ENCODE assay signal across 28 mouse cellular contexts in the genomic region with DNA sequence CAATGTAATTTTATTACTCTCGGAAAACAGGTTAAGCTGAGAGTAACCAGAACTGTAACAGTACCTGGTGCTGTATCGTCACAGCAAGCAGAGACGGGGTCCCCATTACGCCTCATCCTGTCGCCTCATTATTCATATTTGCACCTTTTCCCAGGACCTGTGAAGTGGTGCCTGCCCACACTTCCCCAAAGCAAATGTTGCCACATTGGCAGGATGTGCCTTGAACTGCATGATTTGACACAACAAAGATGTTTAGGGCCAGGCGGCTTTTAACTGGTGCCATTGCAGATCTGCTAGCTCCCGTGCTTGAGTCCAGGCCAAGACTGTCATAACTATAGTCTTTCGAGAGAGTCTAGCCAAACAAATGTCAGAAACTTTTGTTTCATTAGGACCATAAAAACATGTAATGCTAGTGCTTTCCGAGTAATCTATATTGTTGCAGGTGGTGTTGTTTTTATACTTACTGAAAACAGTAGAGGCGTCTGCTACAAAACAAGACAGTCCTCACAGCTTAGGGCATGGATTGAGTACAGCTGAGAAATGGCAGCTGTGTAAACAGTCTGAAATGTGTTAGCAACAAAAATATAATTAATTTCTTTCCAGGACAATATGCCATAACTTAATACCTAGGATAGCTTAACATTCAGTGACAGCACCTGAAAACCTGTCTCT.
A peak's percentile ranks its signal among the peaks of the same experiment; 100 is the strongest.
DNase-seq lines count a peak whose midpoint lies in the region; ATAC-seq and TF ChIP-seq lines count a peak whose summit lies in the region.
"Had no signal": no experiment of that assay in that cellular context is flagged by ENCODE, and none has a peak within 500 bp of the region (broad histone marks: within the 10 kb centered on the region; RNA-seq: fewer than 3 reads in every experiment).

No protein-coding gene starts in this region.

- no peaks in the 10 kb centered on the region for H3K27me3 ChIP-seq in forebrain, embryonic 13.5 days
- no peaks in the 10 kb centered on the region for H3K27me3 ChIP-seq in forebrain, embryonic 11.5 days (ENCODE audit: control insufficient read depth, insufficient read depth, low read length)
- no peaks in the 10 kb centered on the region for H3K27me3 ChIP-seq in lung, embryonic 14.5 days (ENCODE audit: insufficient read depth, low read length)
- H3K27me3 ChIP-seq in liver, embryonic 12.5 days (replicated peaks), result no peaks in the 10 kb centered on the region
- H3K27me3 ChIP-seq: CH12.LX; embryonic facial prominence, embryonic 12.5 days; heart, embryonic 15.5 days; limb, embryonic 15.5 days; lung, embryonic 15.5 days; neural tube, embryonic 12.5 days had no signal

- ATAC-seq in forebrain, embryonic 13.5 days, result peak; percentile 57; the same call in 1 of the 2 replicates
- no peak for ATAC-seq in forebrain, embryonic 11.5 days (replicated peaks; ENCODE audit: low FRiP score)
- ATAC-seq in lung, embryonic 14.5 days (ENCODE audit: insufficient read depth), result no peak
- no peak for ATAC-seq in liver, embryonic 12.5 days
- ATAC-seq: activated CD4-positive, CD25-positive, alpha-beta regulatory T cell, adult 4 months; hindbrain, embryonic 16.5 days; midbrain, embryonic 16.5 days had no signal

- TF ChIP-seq POLR2A in lung, adult 2 months (IDR thresholded peaks at IDR 0.05; ENCODE audit: borderline replicate concordance, extremely low read depth, low read depth, low read length), result no peak

- no peak for TF ChIP-seq CTCF in lung, embryonic 14.5 days (IDR thresholded peaks at IDR 0.05; ENCODE audit: low read depth)
- no peak for TF ChIP-seq CTCF in lung, adult 2 months (IDR thresholded peaks at IDR 0.05; ENCODE audit: insufficient read depth, low read length)

- no peak overlapping the region for H3K27ac ChIP-seq in forebrain, embryonic 13.5 days
- H3K27ac ChIP-seq in forebrain, embryonic 11.5 days (ENCODE audit: low read depth, low read length), result no peak overlapping the region
- H3K27ac ChIP-seq in lung, embryonic 14.5 days (ENCODE audit: low read depth), result no peak overlapping the region
- H3K27ac ChIP-seq in liver, embryonic 12.5 days, result no peak overlapping the region
- H3K27ac ChIP-seq: embryonic facial prominence, embryonic 12.5 days; heart, embryonic 10.5 days; heart, embryonic 15.5 days; limb, embryonic 10.5 days; limb, embryonic 15.5 days; liver, embryonic 14.5 days; lung, embryonic 15.5 days; midbrain, embryonic 10.5 days; neural tube, embryonic 12.5 days had no signal

- H3K9ac ChIP-seq in forebrain, embryonic 13.5 days, result no peak overlapping the region
- no peak overlapping the region for H3K9ac ChIP-seq in forebrain, embryonic 11.5 days (ENCODE audit: low read length)
- no peak overlapping the region for H3K9ac ChIP-seq in lung, embryonic 14.5 days
- no peak overlapping the region for H3K9ac ChIP-seq in liver, embryonic 12.5 days
- H3K9ac ChIP-seq: embryonic facial prominence, embryonic 12.5 days; heart, embryonic 15.5 days; limb, embryonic 15.5 days; liver, embryonic 14.5 days; lung, embryonic 15.5 days; neural tube, embryonic 12.5 days had no signal

- no peaks in the 10 kb centered on the region for H3K36me3 ChIP-seq in forebrain, embryonic 13.5 days (ENCODE audit: poor library complexity, severe bottlenecking)
- no peaks in the 10 kb centered on the region for H3K36me3 ChIP-seq in forebrain, embryonic 11.5 days (ENCODE audit: control insufficient read depth, insufficient read depth, low read length)
- no peaks in the 10 kb centered on the region for H3K36me3 ChIP-seq in lung, embryonic 14.5 days (ENCODE audit: insufficient read depth)
- peaks cover 12% of the 10 kb centered on the region for H3K36me3 ChIP-seq in liver, embryonic 12.5 days
- H3K36me3 ChIP-seq: heart, embryonic 15.5 days; limb, embryonic 15.5 days; lung, embryonic 15.5 days; neural tube, embryonic 12.5 days had no signal

- H3K9me3 ChIP-seq in forebrain, embryonic 13.5 days (replicated peaks), result no peaks in the 10 kb centered on the region
- no peaks in the 10 kb centered on the region for H3K9me3 ChIP-seq in forebrain, embryonic 11.5 days (ENCODE audit: control insufficient read depth, low read length)
- H3K9me3 ChIP-seq in lung, embryonic 14.5 days (ENCODE audit: low read depth, low read length), result no peaks in the 10 kb centered on the region
- H3K9me3 ChIP-seq in liver, embryonic 12.5 days (replicated peaks), result no peaks in the 10 kb centered on the region
- H3K9me3 ChIP-seq: embryonic facial prominence, embryonic 12.5 days; heart, embryonic 10.5 days; heart, embryonic 15.5 days; limb, embryonic 10.5 days; limb, embryonic 15.5 days; lung, embryonic 15.5 days; midbrain, embryonic 10.5 days; neural tube, embryonic 12.5 days had no signal

- no peak overlapping the region for H3K4me2 ChIP-seq in forebrain, embryonic 13.5 days
- H3K4me2 ChIP-seq in forebrain, embryonic 11.5 days (ENCODE audit: low read depth, low read length, severe bottlenecking), result no peak overlapping the region
- H3K4me2 ChIP-seq in lung, embryonic 14.5 days, result no peak overlapping the region
- no peak overlapping the region for H3K4me2 ChIP-seq in liver, embryonic 12.5 days
- H3K4me2 ChIP-seq: embryonic facial prominence, embryonic 12.5 days; heart, embryonic 15.5 days; limb, embryonic 15.5 days; lung, embryonic 15.5 days; neural tube, embryonic 12.5 days had no signal

- 73% methylated on average over 10 of the region's 10 CpGs for WGBS in forebrain, embryonic 13.5 days
- 83% methylated on average over 10 of the region's 10 CpGs for WGBS in forebrain, embryonic 11.5 days
- WGBS in lung, embryonic 14.5 days, result 59% methylated on average over 10 of the region's 10 CpGs
- 75% methylated on average over 10 of the region's 10 CpGs for WGBS in lung, adult 2 months
- 84% methylated on average over 10 of the region's 10 CpGs for WGBS in liver, embryonic 12.5 days (ENCODE audit: insufficient replicate concordance)

- 0 out of 2 replicates have a peak, but pooled peaks cover 2% of the 10 kb centered on the region for H3K4me1 ChIP-seq in forebrain, embryonic 13.5 days
- H3K4me1 ChIP-seq in forebrain, embryonic 11.5 days (replicated peaks; ENCODE audit: control insufficient read depth, insufficient read depth, low read length), result no peaks in the 10 kb centered on the region
- no peaks in the 10 kb centered on the region for H3K4me1 ChIP-seq in lung, embryonic 14.5 days (ENCODE audit: insufficient read depth)
- no peaks in the 10 kb centered on the region for H3K4me1 ChIP-seq in lung, adult 2 months (ENCODE audit: control insufficient read depth, insufficient read depth, low read length)
- H3K4me1 ChIP-seq in liver, embryonic 12.5 days, result peaks cover 10% of the 10 kb centered on the region
- H3K4me1 ChIP-seq: embryonic facial prominence, embryonic 12.5 days; heart, embryonic 10.5 days; heart, embryonic 15.5 days; limb, embryonic 15.5 days; lung, embryonic 15.5 days; neural tube, embryonic 12.5 days had no signal

- H3K4me3 ChIP-seq in forebrain, embryonic 13.5 days, result no peak overlapping the region
- no peak overlapping the region for H3K4me3 ChIP-seq in forebrain, embryonic 11.5 days (ENCODE audit: low read depth, low read length)
- no peak overlapping the region for H3K4me3 ChIP-seq in lung, embryonic 14.5 days (ENCODE audit: low read depth, low read length)
- no peak overlapping the region for H3K4me3 ChIP-seq in lung, adult 2 months (replicated peaks; ENCODE audit: extremely low read depth, low read depth, low read length)
- H3K4me3 ChIP-seq in liver, embryonic 12.5 days, result no peak overlapping the region
- H3K4me3 ChIP-seq: embryonic facial prominence, embryonic 12.5 days; heart, embryonic 10.5 days; heart, embryonic 15.5 days; limb, embryonic 10.5 days; limb, embryonic 15.5 days; lung, embryonic 15.5 days; midbrain, embryonic 10.5 days; myocyte; neural tube, embryonic 12.5 days had no signal

- DNase-seq in forebrain, embryonic 11.5 days (ENCODE audit: low spot score), result no peak
- peak; percentile 5 for DNase-seq in lung, embryonic 14.5 days
- no peak for DNase-seq in lung, adult 2 months
- peak; percentile 16 for DNase-seq in fat pad, adult 2 months (ENCODE audit: extremely low read depth, low read depth, low spot score)
- DNase-seq in ovary, adult 18-20 months (ENCODE audit: low spot score), result no peak
- DNase-seq: adrenal gland, adult 2 months; cerebellum, adult 11-12 months; gastrocnemius, postnatal 25 days; heart, adult 11 months; kidney, adult 18-20 months; thymus, adult 2 months; thymus, postnatal 36 days had no signal

Comparison
In these comparisons a context has a peak if more than half of its experiments do, and no peak if none do; other contexts are left out.
1. DNase-seq: peak in lung, embryonic 14.5 days (single experiment) and fat pad, adult 2 months (single experiment); none in forebrain, embryonic 11.5 days (single experiment), lung, adult 2 months (single experiment) and ovary, adult 18-20 months (single experiment).